Mouse (Mus musculus): ENCODE results near the gene Unc119b.
A peak's percentile ranks its signal among the peaks of the same experiment; 100 is the strongest.
"Not testable (repeated sequence)": the region's sequence is repeated elsewhere in the genome, so short reads cannot be mapped to it uniquely, and the experiment has no call there.

Gene Unc119b

DNA sequence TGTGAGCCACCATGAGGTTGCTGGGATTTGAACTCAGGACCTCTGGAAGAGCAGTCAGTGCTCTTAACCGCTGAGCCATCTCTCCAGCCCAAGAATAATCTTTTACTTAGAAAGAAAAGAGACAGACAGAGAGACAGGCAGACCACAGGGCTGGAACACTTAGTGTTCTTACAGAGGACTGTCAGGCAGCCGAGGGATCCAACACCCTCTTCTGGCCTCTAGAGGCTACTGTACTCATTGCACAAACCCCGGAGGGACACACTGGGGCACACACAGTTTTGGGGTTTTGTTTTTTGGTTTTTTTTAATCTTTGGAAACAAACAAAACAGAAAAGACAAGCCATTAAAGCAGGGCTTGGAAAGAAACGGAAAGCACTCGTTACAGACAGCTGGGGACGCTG is 5.4 kb downstream of the Unc119b start:
- DNase-seq: no peak

DNA sequence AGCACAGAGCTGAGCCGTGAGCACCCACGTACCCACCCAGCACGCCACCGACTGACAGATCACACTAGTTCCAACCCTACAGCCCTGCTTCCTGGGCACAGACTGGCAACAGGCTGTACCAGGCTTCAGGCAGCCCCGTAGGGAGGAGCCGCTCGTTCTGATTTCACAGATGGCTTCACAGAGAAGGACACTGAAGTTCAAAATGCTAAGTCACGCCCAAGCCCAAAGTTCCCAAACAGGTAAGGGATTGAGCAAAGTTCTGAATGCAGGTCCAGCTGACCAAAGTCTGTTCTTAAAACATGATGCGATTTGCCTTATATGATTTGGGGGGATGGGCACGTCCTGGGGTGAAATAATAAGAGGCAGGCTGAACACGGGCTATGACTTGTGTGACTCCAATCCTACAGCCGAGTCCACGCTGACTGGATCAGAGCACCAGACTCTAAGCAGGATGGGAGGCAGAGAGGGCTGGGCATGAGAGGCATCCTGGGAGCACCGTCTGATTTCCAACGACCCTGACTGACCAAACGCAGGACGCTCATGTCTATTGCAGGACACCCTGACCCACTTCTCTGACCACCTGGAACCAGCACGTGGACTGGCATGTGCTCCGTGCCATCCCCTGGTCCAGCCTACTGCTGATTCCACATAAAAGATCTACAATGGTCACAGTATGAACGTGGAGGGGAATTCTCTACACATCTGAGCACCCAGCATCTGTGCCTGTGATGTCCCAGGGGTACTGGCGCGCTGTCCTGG is 7.2 kb downstream of the Unc119b start:
- no peak for DNase-seq

DNA sequence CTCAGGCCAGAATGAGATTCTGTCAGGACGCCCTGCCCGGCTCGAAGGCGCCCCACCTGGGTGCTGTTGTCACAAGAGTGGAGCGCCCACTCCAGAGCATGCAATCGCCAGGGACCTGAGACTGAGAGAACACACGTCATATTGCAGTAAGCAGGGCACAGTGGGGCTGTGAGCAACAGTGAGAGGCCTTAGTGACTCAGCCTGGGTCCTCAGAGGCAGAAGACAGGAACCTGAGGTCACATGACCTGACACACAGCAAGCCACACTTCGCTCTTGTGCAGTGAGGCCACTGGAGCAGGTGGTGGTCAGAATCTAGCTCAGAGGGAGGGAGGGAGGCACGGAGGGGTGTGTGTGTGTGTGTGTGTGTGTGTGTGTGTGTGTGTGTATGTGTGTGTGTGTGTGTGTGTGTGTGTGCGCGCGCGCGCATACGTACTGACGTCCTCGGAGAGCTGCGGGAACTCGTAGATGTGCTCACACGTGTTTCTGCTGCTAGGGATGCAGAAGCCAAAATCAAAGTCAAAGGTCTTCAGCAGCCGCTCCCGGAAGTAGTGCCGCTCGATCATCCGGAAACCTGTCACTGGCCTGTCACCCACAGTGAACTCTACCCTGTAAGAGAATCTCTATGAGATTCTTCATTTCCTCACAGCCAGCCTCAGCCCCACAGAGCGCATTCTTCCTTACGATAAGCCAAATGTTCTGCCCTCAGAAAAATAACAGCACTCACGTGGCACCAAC is 8.0 kb downstream of the Unc119b start:
- no peak for DNase-seq

DNA sequence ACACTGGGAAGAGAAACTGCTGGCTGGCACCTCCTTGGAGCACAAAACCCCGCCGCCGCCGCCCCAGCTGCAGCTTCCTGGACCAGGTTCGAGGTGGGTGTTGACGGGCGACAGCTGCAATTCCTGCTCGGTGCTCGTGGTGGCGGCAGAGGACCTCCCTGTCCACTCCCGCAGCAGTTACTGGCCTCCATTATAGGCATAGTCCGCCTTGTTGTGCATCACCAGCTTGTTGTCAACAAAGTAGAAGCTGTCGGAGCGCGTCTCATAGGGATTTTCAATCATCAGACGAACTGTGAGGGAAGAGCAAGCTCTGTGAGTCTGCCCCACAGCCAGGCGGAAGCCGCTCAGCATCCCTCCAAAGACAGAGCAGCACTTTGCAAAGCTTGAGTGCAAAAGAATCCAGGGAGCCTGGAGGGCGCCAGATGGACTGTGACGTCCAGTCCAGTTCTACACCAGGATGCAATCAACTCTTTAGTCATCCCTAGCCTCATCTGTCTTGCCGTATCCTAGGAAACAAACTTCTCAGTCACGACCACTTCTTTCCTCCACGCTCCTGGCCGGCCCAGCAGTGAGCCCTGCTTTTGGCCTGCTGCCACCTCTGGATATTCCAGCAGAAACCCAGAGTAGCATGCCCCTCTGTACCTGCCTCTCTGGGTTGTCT is 9.4 kb downstream of the Unc119b start:
- peak; percentile 88 for DNase-seq

GRCm38 (mm10) chr5:115124690-115125089 is 10.1 kb downstream of the Unc119b start:
- DNase-seq: peak in 1 of 2 experiments; percentile 30

- no peak for DNase-seq
Measured at GRCm38 (mm10) chr5:115120978-115121377, 13.8 kb downstream of the Unc119b start.

DNA sequence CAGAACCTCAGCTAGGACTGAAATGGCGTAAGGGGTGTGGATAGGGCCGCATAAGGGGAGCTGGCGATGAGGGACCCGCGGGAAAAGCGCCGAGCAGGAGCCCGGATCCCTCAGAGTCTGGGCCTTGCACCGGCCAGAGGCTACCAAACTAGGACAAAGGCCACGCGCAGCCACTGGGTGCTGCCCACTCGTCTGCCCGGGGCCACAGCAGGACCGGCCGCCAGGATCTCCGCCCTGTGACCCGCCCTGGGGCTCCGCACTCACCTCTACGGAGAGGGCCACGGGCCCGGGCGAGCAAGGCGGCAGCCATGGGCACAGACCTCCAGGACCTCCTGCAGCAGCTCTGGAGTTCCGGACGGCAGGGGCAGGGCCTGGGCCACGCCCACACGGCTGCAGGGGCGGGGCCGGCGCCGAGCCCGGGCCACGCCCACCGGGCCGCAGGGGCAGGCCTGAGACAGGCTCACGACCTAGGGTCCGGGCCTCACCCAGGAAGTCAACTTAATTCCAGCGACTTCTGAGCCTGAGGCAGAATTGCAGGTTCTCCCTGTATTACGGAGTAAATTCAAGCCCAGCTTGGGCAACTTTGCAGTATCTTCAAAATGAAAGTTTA is 15.7 kb downstream of the Unc119b start, which contains the start of gene Acads:
Gene Acads, minus strand, starts transcription at position 386 of the 610 bp plus-strand sequence.
- peak; percentile 92 to 96 for DNase-seq

DNA sequence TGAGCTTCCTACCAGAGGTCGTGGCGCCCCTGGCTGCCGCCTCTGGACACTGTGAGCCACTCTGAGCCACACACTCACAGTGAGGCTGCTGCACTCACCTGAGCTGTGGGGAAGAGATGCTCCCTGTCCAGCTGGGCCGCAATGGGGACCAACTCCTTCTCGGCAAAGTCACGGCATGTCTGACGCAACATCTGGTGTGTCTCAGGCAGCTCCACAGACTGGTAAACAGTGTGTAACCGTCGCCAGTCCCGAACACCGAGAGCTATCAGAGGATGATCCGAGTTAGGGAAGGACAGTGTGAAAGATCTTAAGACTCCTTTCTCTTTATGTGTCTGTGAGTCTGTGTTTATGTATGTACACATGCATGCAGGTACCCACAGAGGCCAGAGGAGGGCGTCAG is 17.3 kb downstream of the Unc119b start:
- no peak for DNase-seq

- no peak for DNase-seq
Measured at GRCm38 (mm10) chr5:115116426-115116825, 18.3 kb downstream of the Unc119b start.

DNA sequence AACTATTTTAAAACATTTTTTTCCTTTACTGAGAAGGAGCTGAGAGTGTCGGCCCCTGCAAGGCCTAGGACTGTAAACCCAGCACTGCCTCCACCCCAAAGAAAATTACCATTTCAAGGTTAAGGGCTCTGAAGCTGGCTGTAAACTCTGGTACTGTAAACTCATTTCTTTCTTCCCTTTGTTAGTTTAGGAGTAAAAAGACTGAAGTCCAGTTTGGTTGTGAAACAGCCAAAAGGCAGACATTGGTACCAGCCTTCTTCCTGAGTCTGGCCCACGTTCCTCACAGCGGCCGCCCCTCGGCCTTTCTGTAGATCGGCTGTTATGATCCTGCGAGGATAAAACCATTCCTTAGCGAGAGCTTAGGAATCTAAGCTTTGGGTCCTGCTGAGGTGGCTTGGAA is 20.3 kb downstream of the Unc119b start:
- no peak for DNase-seq

GRCm38 (mm10) chr5:115113244-115113643 is 21.5 kb downstream of the Unc119b start:
- no peak for DNase-seq

- DNase-seq: no peak
Measured at GRCm38 (mm10) chr5:115111156-115111555, 23.6 kb downstream of the Unc119b start.

DNA sequence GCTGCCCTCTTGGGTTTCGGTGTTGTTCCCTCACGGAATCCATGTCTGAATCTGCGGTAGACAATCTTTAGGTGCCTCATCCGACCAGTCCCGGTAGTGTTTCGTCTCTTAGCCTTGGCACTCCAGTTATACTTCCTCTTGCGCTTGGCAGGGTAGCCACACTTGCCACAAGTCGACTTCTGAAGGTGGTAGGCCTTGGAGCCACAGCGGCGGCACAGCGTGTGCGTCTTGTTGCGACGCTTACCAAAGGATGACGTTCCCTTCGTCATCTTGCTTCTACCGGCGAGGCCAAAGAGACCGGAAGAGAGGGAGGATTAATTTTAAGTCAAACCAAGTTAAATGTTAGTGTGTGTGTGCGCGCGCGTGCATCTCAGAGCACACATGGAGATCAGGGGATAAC is 31.5 kb downstream of the Unc119b start:
- DNase-seq: not testable (repeated sequence)

DNA sequence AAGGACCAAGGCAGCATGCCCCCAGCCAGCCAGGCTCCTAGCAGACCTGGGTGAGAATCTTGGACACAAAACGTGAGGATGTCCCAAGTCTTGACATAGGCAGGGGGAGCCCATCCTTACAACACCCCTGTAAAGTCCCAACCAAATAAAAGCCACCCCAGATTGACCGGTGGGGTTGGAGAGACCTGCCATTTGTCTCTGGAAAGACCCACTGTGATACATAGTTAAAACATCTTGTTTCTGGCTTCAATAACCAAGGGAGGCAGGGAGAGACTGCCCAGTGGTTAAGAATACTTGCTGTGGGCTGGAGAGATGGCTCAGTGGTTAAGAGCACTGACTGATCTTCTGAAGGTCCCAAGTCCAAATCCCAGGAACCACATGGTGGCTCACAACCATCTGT is 32.5 kb downstream of the Unc119b start:
- no peak for DNase-seq

DNA sequence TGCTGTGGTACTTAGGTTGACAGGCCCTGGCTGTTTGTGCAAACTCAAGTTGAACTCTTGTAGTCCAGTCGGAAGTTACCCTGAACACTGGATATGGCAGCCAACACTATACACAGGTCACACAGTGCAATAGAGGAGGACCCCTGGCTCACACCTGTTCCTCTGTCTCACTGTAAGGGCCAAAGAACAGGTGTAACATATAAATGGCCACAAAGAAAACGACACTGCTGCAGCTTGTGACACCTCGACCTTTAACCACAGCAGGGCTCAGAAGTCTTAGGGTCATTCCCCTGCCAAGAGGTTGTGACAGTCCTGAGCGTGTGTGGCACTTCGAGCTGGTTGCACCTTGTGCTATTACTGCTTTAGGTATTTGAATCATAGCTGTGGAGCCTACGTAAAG is 34.3 kb downstream of the Unc119b start:
- no peak for DNase-seq

DNA sequence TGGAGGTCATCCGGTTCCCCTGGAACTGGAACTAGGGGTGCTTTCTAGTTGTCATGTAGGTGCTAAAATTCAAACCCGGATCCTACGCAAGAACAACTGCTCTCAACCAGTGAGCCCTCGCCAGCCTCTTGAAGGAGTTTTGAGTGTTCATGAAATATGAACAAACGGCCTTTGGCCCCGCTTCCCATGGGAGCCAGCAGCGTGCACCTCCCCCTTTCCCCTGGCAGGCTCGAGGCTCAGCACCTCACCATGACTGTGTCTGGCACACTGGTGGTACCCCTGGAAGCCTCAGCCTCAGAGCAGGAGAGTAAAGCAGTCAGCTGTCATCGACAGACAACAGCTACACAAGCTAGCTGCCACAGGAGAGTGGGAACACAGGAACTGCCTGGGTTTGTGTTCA is 34.8 kb downstream of the Unc119b start:
- DNase-seq: no peak

- no peak for DNase-seq
Measured at GRCm38 (mm10) chr5:115099530-115099929, 35.2 kb downstream of the Unc119b start.

- DNase-seq: no peak
Measured at GRCm38 (mm10) chr5:115098195-115098594, 36.6 kb downstream of the Unc119b start, which contains the start of gene Gm10401. Gene Gm10401 (minus strand): TSS chr5:115098295.

GRCm38 (mm10) chr5:115091776-115092175 is 43.0 kb downstream of the Unc119b start:
- no peak for DNase-seq

GRCm38 (mm10) chr5:115091015-115091414 is 43.8 kb downstream of the Unc119b start:
- no peak for DNase-seq

DNA sequence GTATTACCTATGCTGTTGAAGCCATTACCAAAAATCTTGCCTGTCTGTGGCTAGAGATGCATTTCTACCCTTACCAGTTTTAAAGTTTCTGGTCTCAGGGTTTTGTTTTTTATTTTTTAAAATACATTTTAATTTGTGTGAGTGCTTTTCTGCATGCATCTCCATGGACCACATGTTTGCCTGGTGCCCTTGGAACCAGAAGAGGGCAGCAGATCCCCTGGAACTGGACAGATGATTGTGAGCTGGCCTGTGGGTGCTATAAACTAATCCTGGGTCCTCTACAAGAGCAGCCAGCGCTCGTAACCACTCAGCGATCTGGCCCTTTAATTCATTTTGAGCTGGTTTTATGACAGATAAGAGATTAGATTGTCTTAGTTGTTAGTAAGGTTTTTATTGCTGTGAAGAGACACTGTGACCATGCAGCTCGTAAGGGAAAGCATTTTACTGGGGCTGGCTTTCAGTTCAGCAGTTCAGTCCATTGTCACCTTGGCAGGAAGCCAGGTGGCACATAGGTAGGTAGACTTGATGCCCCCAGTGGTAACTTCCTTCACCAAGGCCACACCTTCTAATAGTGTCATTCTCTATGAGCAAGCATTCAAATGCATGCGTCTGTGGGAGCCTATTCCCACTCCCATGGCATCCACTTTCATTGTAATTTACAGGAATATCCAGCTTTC is 45.0 kb downstream of the Unc119b start:
- no peak for DNase-seq

- DNase-seq: no peak
Measured at GRCm38 (mm10) chr5:115085675-115086074, 49.1 kb downstream of the Unc119b start.

GRCm38 (mm10) chr5:115083492-115083891 is 51.3 kb downstream of the Unc119b start:
- peak; percentile 38 to 65 for DNase-seq

Measured in thymus, postnatal 36 days (tissue).